Mouse (Mus musculus) fat pad, adult 2 months (tissue): ENCODE data around the gene Odf4.
"Not testable (repeated sequence)": the region's sequence is repeated elsewhere in the genome, so short reads cannot be mapped to it uniquely, and the experiment has no call there.

Experiments
- DNase-seq: peaks from one replicate; pipeline ENCODE4 v3.0.0-alpha.2; 2011; ENCODE audit warnings: low read depth, low spot score; ENCODE audit errors: extremely low read depth

Gene Odf4

DNA sequence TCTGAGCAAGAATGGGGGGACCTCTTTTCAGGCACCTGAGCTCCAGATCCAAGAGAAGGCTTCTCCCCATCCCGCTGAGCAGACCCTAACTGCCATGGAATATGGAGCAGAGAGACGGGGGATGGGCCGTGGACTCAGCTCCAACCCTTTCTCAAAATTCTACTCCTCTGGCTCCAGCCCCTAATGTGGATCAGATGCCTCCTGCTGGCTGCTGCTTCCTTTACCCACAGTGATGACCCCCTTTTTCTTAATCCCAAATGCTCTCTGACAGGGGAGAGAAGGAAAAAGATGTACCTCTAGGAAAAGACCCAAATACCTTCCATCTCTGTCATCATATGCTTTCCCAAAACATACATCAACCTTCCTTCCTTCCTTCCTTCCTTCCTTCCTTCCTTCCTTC lies at the start of gene Odf4:
Gene Odf4 (minus strand): TSS at position 101 of the 400 bp plus-strand sequence.
- DNase-seq, result no peak

DNA sequence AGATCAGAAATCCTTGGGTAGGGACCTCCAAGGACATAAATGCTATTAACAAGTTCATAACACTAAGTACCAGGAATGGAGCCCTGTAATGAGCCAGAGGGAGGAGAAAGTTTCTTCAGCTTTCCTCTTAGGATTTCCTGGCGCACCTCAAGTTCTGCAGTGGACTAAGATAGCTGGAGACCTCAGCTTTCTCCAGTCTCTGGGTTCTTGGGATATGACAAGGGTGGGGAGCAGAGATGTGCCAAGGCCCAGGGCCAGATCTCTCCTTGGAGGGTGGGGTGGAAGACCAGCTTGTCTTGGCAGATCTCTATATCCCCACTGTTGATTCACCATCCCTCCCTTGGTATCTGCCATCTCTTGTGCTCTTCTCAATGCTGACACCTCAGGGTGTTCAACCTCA lies 48.7 kb upstream of the Odf4 start:
- DNase-seq, result no peak

DNA sequence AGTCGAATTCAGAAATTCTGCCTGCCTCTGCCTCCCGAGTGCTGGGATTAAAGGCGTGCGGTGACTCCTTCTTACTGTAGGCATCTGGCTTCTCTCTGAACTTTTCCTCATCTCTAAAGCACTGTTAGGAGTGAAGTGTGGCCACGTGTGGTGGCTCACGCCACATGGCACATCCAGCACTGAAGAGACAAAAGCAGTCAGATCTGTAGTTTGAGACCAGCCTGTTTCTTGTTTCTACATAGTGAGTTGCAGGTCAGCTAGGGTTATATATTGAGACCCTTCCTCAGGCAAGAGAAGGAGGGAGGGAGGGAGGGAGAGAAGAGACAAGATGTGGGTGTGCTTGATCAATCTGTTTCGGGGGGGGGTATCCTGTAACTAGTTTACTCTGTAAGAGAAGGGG lies 48.2 kb upstream of the Odf4 start, which contains the start of gene Rangrf:
Gene Rangrf (minus strand): TSS at position 101 of the 400 bp plus-strand sequence.
- DNase-seq, result no peak

DNA sequence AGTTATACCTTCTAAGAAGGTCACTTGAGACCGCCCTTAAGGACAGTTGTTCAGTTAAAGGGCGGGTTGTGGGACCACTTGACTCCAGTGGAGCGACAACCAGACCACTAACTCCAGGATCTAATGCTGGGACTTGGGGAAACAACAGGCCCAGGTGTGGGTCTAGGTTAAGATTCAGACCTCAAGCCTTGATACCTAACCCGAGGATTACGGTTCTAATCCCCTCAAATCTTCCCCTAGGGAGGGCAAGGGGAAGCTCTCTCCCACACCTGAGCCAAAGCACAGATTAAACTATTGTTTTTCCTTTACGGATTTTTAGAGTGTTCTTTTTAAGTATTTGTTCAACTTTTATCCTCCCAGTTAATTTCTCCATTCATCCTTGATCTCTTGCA lies 47.2 kb upstream of the Odf4 start:
- DNase-seq, result no peak

DNA sequence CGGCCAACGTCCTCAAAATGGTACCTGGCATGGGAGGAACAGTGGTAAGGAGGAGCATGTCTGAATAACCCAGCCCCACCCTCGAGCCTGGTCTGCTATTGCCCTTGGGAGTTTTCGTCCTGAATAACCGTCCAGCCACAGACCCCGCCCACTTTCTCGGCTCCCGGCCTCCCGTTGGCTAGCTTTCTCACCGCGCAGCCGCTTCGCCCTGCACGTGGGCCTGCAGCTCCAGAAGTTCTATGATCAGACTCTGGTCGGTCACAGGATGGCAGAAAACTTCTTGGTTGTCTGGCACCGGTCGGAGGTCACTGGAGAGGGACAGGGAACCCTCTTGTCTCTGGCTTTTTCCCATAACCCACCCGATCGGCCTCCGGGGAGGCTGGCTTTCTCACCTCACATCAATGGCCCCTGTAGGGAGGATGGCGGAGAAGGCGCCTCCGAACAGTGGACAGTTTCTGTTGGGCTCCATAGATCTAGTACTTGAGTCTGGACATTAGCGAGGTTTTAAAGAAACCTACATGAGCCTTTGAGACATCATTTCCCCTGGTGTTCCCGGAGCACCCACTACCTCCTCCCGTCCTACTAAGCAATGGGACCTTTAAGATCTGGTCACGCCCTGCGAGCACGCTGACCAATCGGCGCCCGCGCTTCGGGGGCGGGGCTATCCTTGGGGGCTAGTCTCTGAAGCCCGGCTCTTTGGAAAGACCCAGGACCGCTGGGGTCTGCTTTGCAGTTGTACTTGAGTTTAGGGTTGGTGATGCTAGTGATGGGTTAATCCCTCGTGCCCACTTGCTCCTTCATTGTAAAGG lies 46.6 kb upstream of the Odf4 start:
- DNase-seq, result not testable (repeated sequence)

DNA sequence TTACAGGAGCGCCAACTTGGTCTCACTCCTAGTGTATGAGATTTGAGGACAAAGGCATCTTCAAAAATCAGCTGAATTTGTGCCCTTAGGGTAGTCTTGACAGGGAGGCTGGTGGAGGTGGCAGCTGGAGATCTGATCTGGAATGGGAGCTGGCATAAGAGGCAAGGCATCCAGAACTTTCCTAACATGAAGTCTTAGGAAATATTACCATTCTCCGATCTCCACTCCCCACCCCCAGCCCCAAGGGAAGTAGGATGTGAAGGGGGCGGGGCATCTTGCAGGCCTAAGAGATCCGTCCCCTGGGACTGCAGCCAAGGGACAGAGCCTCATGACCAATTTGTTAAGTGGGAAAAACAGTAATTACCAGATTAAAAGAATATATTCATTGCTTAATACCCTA lies 43.4 kb upstream of the Odf4 start:
- DNase-seq, result peak; percentile 68

DNA sequence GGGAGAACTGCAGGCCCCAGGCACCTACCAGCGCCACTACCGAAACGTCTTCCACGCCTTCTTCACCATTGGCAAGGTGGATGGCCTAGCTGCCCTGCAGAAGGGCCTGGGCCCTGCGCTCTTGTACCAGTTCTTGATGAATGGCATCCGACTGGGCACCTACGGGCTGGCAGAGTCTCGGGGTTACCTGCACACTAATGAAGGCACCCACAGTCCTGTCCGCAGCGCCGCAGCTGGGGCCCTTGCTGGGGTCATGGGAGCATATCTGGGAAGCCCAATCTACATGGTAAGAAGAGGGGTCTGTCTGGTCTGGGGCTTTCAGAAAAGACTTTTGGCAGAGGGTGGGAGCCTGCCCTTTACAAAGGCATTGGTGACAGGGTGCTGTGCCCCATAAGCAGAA lies 41.9 kb upstream of the Odf4 start:
- no peak for DNase-seq

DNA sequence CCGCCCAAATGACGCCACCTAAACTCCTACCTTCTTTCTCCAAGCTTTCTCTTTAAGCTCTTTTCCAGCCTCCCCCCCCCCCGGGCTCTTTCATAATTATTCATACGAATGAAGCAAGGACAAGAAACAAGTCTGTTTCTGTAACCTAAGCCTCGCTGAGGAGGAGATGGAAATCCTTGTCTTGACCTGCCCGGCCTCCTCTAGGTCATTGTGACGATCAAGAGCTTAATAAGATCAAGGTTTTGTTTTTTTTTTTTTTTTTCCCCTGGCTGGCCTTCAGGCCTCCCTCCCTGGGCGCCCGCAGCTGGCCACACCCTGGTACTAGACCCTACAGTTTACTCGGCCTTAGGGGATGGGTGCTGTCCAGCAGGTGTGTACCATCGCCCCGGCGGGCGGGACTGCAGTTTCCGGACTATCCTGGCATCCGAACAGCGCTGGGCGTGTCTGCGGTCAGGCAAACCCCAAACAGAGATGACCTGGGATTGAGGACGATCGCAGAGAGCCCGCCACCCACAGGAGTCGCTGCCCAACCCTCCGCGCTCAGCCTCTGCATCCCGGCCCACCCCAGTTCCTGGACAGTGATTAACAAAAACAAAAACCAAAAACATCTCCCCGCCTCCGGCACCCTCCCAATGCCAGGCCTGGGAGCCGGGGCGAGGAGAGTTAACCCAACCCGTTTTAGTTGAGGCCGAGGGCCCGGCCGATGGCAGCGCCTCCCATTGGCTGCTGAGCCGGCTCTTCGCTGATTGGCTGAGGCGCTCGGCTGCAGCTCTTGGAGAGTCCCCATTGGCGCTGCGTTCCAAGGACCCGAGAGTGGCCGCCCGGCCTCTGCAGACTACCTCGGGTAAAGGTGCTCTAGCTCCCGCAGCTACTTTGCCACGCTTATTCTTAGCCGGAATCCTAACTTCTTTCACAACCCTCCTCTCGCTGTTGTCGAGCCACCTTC lies 40.7 kb upstream of the Odf4 start, which contains the start of gene Slc25a35:
Gene Slc25a35 (plus strand): TSS at position 795 of the 946 bp plus-strand sequence.
- peak; percentile 90 for DNase-seq

DNA sequence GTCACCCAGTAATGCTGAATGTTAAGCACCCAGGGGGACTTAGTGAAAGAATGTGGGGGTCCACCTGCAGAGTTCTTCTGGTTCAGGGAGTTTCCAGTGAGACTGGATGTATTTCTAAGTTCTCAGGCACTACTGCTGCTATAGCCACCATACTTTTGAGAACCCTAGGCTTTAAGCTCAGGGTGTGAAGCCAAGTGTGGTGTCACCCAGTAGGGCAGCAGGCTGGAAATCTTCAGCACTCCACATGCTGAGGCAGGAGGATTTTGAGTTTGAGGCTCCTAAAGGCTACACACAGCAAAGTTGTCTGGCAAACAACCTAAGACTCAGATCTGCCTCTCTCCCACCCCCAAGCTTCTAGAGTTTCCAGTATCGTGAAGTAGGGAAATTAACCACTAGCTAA lies 39.7 kb upstream of the Odf4 start:
- no peak for DNase-seq

DNA sequence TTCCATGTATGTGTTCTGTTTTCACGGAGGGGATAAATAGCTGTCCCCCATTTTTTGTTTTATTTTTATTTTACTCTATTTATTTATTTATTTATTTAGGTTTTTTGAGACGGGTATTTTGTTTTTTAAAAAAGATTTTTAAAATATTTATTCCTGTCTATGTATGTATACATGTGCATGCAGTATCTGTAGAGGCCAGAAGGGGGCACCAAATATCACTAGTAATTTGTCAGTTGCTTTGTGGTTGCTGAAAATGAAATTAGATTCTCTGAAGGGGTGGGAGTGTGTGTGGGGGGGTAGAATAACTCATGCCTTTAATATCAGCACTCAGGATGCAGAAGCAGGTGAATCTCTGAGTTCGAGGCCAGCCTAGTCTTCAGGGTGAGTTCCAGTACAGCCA lies 39.0 kb upstream of the Odf4 start:
- no peak for DNase-seq

DNA sequence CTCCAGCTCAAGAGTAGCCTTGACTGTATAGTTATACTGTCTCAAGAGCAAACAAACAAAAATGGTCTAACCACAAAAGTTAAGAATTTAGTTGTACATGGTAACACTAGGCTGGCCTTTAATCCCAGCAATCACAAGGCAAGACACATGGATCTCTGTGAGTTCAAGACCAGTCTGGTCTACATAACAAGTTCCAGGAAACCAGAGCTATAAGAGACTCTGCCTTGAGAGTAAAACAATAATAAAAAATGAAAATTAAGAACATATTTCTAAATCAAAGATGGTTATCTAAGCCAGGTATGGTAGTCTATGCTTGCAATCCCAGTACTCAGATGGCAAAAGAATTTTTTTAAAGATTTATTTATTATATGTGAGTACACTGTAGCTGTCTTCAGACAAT lies 38.2 kb upstream of the Odf4 start:
- no peak for DNase-seq

DNA sequence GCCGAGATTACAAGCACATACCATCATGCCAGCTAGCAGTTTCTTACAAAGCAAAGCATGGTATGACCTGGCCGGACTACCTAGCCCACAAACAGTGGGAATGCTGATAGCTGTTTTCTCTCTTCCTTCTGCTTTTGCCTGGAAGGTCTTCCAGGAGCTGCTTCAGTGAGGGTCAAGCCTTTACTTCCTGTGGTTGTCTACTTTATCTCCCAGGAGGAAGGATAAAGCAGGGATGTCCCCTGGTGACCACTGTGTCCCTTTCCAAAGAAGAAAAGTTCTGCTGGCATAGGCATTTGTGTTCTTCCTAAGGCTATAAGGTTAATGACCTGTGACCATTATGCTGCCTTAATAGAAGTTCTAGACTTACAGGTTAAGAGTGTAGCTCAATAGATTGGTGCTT lies 36.5 kb upstream of the Odf4 start:
- DNase-seq, result no peak

DNA sequence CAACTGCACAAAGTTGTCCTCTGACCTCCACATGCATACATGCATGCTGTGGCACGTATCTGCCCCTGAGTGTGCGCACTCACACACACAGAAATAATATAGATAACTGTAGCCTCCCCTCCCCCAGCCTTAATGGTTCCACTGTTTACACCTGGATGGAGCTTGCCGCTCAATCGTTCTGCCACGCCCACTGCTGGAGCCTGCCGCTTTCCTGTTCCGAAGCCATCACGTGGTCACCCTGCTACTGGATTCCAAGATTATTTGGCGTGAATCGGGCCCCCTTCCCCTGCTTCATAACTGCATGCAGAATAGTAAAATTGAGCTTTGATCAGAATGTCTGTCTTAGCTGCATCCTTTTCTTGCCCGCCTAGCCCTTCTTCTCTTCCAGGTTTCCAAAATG lies 35.3 kb upstream of the Odf4 start:
- not testable (repeated sequence) for DNase-seq

DNA sequence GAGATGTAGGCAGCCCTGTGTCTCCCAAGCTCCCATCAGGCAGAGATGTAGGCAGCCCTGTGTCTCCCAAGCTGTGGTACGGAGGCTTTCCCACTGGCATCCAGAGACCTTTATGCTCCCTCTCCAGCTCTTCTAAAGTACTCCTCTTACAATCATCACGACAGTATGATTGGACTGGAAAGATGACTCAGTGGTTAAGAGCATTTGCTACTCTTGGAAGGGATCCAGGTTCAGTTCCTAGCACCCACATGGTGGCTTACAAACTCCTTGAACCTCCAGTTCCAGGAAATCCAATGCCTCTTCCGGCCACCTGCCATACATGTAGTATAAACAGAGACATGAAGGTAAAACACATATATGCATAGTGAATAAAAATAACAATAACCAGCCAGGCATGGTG lies 34.7 kb upstream of the Odf4 start:
- no peak for DNase-seq

DNA sequence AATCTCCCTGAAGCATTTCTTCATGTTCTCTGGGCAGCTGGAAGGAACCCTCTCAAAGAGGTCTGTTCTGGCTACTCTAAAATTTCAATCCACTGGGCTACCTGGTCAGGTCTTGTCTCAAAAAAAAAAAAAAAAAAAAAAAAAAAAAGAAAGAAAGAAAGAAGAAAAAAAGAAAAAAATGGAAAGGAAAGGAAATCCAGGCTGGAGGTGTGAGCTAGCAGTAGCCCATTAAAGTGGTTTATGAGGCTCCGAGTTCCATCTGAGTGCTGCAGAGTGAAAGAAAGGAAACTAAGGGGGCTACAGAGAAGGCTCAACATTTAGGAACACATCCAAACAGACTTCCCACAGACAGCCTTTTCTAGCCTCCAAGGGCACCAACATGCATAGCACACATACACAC lies 31.1 kb upstream of the Odf4 start:
- DNase-seq, result no peak

DNA sequence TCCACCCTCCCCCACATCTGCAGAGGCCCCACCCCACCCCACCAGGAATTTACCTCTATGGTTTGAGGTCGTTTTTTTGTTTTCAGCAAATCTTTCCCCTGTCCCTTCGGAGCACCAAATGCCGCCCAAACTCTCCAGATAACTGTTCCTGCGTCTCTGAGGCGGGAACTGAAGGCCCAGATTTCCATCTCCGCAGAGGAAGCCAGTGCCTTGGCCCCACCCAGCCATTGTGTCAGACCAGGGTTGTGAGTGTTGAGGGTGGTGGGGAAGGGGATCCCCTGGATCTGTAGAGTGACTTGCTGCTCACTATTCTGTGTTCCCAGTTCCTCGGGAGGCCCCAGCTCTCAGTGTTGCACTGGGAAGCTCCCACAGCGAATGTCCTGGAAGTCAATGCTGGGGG lies 30.4 kb upstream of the Odf4 start, which contains the start of gene Arhgef15:
Gene Arhgef15 (minus strand): TSS at position 173 of the 400 bp plus-strand sequence.
- no peak for DNase-seq

DNA sequence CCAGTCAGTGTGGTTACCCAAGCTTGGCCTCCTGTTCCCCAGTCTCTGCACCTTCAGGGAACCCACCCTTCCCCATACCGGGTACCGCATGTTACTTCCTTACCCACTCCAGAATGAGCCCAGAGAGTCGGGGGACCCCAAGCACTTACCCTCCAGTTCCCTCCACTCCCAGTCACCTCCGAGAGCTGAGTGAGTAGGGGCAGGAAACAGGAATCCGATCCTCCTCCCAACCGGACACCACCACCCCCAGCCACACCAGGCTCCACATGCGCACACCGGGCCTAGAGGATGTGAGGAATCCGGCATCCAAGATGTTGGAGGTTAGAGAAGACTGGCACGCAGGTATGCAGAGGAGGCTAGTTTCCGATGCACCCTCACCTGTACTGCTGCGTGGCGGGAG lies 29.8 kb upstream of the Odf4 start:
- no peak for DNase-seq

DNA sequence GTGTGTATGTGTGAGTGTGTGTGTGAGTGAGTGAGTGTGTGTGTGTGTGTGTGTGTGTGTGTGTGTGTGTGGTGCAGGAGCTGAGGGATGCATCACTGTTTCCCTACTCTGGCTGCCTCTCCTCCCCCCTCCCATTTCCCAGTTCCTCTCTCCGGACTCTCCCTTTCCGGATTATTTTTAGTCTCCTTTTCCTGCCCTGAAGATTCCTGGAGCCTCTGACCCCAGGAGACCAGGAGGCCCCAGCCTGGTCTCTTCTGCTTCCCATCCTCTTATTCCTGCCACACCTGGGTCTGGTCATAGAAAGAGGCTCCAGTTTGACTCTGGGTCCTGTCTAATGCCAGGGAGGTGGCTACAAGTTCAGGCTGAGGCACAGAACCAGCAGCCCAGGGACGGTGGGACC lies 29.2 kb upstream of the Odf4 start:
- DNase-seq, result no peak

DNA sequence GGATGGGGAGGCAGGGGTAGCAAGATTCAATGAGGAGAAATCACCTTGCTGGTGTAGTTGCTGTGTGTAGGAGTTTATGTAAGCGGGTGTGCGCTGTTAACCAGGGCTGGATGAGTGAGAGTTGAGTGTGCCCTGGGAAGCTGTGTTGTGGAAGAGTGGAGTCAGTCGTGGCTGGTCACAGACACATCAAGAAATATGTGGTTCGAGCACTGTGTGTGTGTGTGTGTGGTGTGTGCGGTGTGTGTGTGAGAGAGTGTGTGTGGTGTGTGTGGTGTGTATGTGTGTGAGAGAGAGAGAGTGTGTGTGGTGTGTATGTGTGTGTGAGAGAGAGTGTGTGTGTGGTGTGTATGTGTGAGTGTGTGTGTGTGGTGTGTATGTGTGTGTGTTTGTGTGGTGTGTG lies 28.6 kb upstream of the Odf4 start:
- DNase-seq, result no peak

DNA sequence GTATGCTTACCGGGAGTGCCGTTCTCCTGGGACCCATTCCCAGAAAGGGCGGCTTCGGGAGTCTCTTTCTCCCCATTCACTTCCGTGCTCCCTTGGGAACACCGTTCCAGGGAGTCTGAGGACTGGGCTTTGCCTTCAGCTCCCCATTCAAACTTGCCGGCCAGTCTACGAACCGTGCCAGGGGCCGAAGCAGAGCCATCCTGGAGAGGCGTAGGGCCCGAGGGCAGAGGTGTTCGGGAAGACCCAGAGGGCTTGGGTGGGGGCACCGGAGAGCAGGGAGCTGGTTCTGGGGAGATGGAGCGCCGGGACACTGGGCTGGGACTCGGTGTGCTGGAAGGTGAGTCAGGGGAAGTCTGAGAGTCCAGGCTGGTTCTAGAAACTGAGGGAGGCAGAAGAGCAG lies 27.5 kb upstream of the Odf4 start:
- DNase-seq, result no peak

DNA sequence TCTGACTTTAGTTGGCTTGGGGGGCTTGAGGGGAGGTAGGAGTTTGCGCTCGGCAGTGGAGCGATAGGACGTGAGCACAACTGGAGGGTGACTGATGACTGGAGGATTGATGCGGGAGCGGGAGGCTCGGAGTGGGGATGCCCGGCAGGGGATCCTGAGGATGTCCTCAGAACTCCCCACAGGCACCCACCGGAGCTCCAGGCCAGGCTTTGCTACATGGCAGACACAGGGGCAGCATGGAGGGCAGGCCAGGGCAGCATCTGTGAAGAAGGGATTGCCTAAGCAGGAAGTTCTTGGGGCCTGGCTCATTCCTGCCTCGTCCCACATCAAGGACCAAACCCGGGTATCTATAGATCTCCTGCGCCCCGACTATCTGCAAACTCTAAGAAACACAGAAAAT lies 27.0 kb upstream of the Odf4 start:
- no peak for DNase-seq

DNA sequence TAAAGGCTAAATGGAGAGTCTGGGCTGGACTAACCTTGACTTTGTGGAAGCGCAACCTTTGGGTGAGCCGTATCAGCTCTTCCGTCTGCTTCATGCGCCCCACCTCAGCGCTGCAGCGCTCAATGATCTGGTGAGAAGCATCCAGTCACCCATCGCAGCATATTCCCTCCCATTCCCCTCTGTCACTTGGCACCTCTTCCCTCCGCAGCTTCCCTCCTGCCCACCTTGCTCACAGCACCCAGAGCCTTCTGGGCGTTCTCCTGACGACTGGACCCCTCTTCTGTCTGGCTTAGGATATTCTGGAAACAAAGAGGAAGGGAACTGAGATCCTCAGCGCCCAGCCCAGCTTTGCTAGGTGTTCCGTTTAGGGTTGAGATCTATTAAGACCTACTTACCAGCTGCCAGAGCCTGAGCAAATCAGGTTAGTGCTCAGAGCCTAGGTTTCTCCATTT lies 20.7 kb upstream of the Odf4 start:
- no peak for DNase-seq
